Mouse (Mus musculus) midbrain, embryonic 11.5 days (tissue): ENCODE results near the gene Ctnna3. TPM values are rescaled to one million over a fixed set of nuclear protein-coding genes. Genes with fewer than 3 reads are reported as not detected.

ENCODE experiments used
- ATAC-seq: fragments of 200-750 bp; cut with Nextera tagmentation; 2 replicates; pipeline ENCODE4 v1.8.0; 2017; ENCODE audit warnings: moderate TSS enrichment, moderate library complexity; ENCODE audit not compliant: low FRiP score
- DNase-seq: peaks from one replicate; pipeline ENCODE4 v3.0.0; 2015; ENCODE audit warnings: low spot score; ENCODE audit errors: missing footprints
- H3K27ac ChIP-seq: fragments of 300-500 bp; sonication (generic); 2 replicates; pipeline ENCODE4 v1.5.1; 2014; ENCODE audit warnings: low read depth, low read length
- H3K27me3 ChIP-seq: fragments of 300-500 bp; sonication (generic); 2 replicates; pipeline ENCODE4 v1.6.1; 2014; ENCODE audit warnings: mild to moderate bottlenecking, low read length, moderate library complexity, mixed read lengths; ENCODE audit not compliant: control insufficient read depth, insufficient read depth
- H3K36me3 ChIP-seq: fragments of 300-500 bp; sonication (generic); 2 replicates; pipeline ENCODE4 v1.6.1; 2014; ENCODE audit warnings: mild to moderate bottlenecking, low read length, moderate library complexity, mixed read lengths; ENCODE audit not compliant: control insufficient read depth, insufficient read depth
- H3K4me1 ChIP-seq: fragments of 300-500 bp; sonication (generic); 2 replicates; pipeline ENCODE4 v1.6.1; 2014; ENCODE audit warnings: low read length; ENCODE audit not compliant: control insufficient read depth, insufficient read depth
- H3K4me2 ChIP-seq: fragments of 300-500 bp; sonication (generic); 2 replicates; pipeline ENCODE4 v1.6.1; 2014; ENCODE audit warnings: mild to moderate bottlenecking, moderate library complexity
- H3K4me3 ChIP-seq: fragments of 300-500 bp; sonication (generic); 2 replicates; pipeline ENCODE4 v1.5.1; 2014; ENCODE audit warnings: low read depth, low read length
- H3K9ac ChIP-seq: fragments of 300-500 bp; sonication (generic); 2 replicates; pipeline ENCODE4 v1.6.1; 2014; ENCODE audit warnings: low read length
- H3K9me3 ChIP-seq: fragments of 300-500 bp; sonication (generic); 2 replicates; pipeline ENCODE4 v1.6.1; 2016; ENCODE audit warnings: low read length; ENCODE audit not compliant: control insufficient read depth
- WGBS: fragments of 180-500 bp; shearing (Covaris S2); extraction: QIAGEN DNeasy Blood & Tissue Kit; methylation state at CpG from one replicate; pipeline ENCODE4 v1.1.7; 2014; 5-methylcytosine and 5-hydroxymethylcytosine counted together
- polyA plus RNA-seq: library from polyadenylated mRNA; unstranded; fragments of >200 nt; fragmentation: Nextera tagmentation; extraction: Ambion mirVana; gene quantifications from 2 replicates; pipeline ENCODE4 v1.2.1, GENCODE M21; 2014

The Ctnna3 gene
- polyA plus RNA-seq, 1 experiment from 2014 or later = not detected

- H3K4me3 ChIP-seq = no peak overlapping the region
- WGBS = 81% methylated on average over 6 of the region's 6 CpGs
- no peak overlapping the region for H3K27ac ChIP-seq
- no peak overlapping the region for H3K4me2 ChIP-seq
- H3K9ac ChIP-seq = no peak overlapping the region
- no peak for DNase-seq
- no peaks in the 10 kb centered on the region for H3K9me3 ChIP-seq
- ATAC-seq = no peak
- no peaks in the 10 kb centered on the region for H3K27me3 ChIP-seq
- H3K36me3 ChIP-seq = no peaks in the 10 kb centered on the region
- no peaks in the 10 kb centered on the region for H3K4me1 ChIP-seq
These were observed 352.1 kb downstream of the Ctnna3 start for GRCm38 (mm10) chr10:63781948-63782347.

GRCm38 (mm10) chr10:63784808-63785535 is 355.1 kb downstream of the Ctnna3 start:
- Histone ChIP-seq H3K4me2 (no peak overlapping the region), H3K27me3 (no peaks in the 10 kb centered on the region), H3K27ac (no peak overlapping the region), H3K9ac (no peak overlapping the region), H3K36me3 (no peaks in the 10 kb centered on the region), H3K4me3 (no peak overlapping the region), H3K9me3 (no peaks in the 10 kb centered on the region), H3K4me1 (no peaks in the 10 kb centered on the region)
- ATAC-seq (no peak), DNase-seq (no peak)
- WGBS = 85% methylated on average over 20 of the region's 20 CpGs

DNA sequence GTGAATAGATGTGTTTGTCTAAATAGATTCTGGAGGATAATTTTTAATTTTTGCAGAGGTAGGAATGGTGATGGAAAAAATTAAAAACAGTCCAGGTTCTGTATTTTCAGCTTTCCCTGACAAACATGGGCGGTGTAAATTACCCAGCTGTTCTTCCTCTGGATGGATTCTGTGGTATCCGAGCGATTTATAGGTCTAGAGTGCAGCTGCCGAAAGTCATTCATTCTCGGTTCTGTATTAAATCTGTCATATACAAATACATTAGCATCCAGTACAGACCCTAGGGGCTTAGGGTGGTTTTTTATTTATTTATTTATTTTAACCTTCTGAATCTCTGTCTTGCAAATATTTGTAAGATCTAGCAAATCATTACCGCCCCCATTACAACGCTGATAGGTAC is 356.5 kb downstream of the Ctnna3 start:
- no peak overlapping the region for H3K27ac ChIP-seq
- DNase-seq (no peak), ATAC-seq (no peak)
- no peaks in the 10 kb centered on the region for H3K9me3 ChIP-seq
- H3K9ac ChIP-seq = no peak overlapping the region
- H3K4me3 ChIP-seq = no peak overlapping the region
- no peaks in the 10 kb centered on the region for H3K27me3 ChIP-seq
- H3K36me3 ChIP-seq = no peaks in the 10 kb centered on the region
- WGBS = 93% methylated on average over 7 of the region's 7 CpGs
- H3K4me2 ChIP-seq = no peak overlapping the region
- H3K4me1 ChIP-seq = no peaks in the 10 kb centered on the region

GRCm38 (mm10) chr10:63803909-63804308 is 374.0 kb downstream of the Ctnna3 start:
- no peaks in the 10 kb centered on the region for H3K4me1 ChIP-seq
- no peak overlapping the region for H3K4me3 ChIP-seq
- H3K4me2 ChIP-seq = no peak overlapping the region
- H3K36me3 ChIP-seq = no peaks in the 10 kb centered on the region
- H3K27ac ChIP-seq = no peak overlapping the region
- no peaks in the 10 kb centered on the region for H3K9me3 ChIP-seq
- no peak for ATAC-seq
- H3K9ac ChIP-seq = no peak overlapping the region
- H3K27me3 ChIP-seq = no peaks in the 10 kb centered on the region
- no peak for DNase-seq
- 96% methylated on average over 6 of the region's 6 CpGs for WGBS

GRCm38 (mm10) chr10:63805551-63805950 is 375.7 kb downstream of the Ctnna3 start:
- 94% methylated on average over 6 of the region's 6 CpGs for WGBS

DNA sequence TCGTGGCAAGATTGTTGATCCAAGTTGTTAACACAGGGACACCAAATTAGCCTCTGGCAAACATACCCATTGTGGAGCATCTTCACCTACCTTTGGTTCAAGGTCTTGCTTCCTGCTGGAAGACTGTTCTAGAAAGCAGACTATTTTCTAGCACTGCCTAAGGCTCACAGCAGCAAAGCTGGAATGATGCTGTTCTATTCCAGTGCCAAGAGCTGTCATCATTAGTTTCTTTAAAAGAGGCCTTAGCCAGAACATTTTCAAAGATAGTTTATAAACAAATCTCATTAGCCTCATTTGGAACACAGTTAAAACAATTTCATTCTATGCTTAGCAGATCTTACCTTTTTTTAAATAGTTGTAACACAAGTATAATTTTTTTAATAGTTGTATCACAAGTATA is 376.4 kb downstream of the Ctnna3 start:
- Histone ChIP-seq H3K36me3 (no peaks in the 10 kb centered on the region), H3K9ac (no peak overlapping the region), H3K27me3 (no peaks in the 10 kb centered on the region), H3K4me3 (no peak overlapping the region), H3K4me1 (no peaks in the 10 kb centered on the region), H3K9me3 (no peaks in the 10 kb centered on the region), H3K27ac (no peak overlapping the region), H3K4me2 (no peak overlapping the region)
- ATAC-seq (no peak), DNase-seq (no peak)
- 91% methylated on average over 1 of the region's 1 CpGs for WGBS

More at GRCm38 (mm10) chr10:63805551-63805950, 375.7 kb downstream of the Ctnna3 start:
- Histone ChIP-seq H3K27ac (no peak overlapping the region), H3K4me2 (no peak overlapping the region), H3K27me3 (no peaks in the 10 kb centered on the region), H3K4me3 (no peak overlapping the region), H3K36me3 (no peaks in the 10 kb centered on the region), H3K4me1 (no peaks in the 10 kb centered on the region), H3K9ac (no peak overlapping the region), H3K9me3 (no peaks in the 10 kb centered on the region)
- DNase-seq (no peak), ATAC-seq (no peak)

- Histone ChIP-seq H3K4me3 (no peak overlapping the region), H3K9ac (no peak overlapping the region), H3K4me1 (no peaks in the 10 kb centered on the region), H3K4me2 (no peak overlapping the region), H3K27ac (no peak overlapping the region), H3K27me3 (no peaks in the 10 kb centered on the region), H3K9me3 (no peaks in the 10 kb centered on the region), H3K36me3 (no peaks in the 10 kb centered on the region)
- WGBS = 10% methylated on average over 9 of the region's 9 CpGs
- peak; percentile 82 for DNase-seq
- ATAC-seq = no peak; the same call in 1 of the 2 replicates
These were observed 380.2 kb downstream of the Ctnna3 start for GRCm38 (mm10) chr10:63810043-63810617.

GRCm38 (mm10) chr10:63839011-63839410 is 409.1 kb downstream of the Ctnna3 start:
- DNase-seq = no peak
- no peak for ATAC-seq
- 86% methylated on average over 4 of the region's 4 CpGs for WGBS

DNA sequence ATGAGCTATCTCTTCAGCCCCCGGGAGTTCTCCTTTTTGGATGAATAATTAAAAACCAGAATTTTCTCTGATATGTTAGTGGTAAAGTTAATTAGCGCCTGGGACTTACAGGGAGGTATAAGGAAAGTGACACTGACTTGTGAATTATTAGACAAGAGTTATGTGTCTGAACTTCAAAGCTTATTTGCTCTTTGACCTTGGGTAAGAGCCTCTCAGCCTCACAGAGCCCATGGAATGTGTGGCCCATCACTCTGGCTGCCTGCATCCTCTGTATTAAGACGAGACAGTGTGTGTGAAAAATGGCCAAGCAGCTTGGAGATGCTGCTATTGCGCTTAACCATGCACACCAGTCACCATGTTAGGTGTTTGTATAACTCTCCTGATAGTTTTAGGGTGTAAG is 422.0 kb downstream of the Ctnna3 start:
- H3K4me2 ChIP-seq = no peak overlapping the region
- no peak overlapping the region for H3K4me3 ChIP-seq
- ATAC-seq = no peak
- no peaks in the 10 kb centered on the region for H3K9me3 ChIP-seq
- H3K4me1 ChIP-seq = no peaks in the 10 kb centered on the region
- H3K36me3 ChIP-seq = no peaks in the 10 kb centered on the region
- WGBS = 79% methylated on average over 4 of the region's 4 CpGs
- no peak overlapping the region for H3K9ac ChIP-seq
- no peak overlapping the region for H3K27ac ChIP-seq
- no peak for DNase-seq
- H3K27me3 ChIP-seq = no peaks in the 10 kb centered on the region

More at GRCm38 (mm10) chr10:63839011-63839410, 409.1 kb downstream of the Ctnna3 start:
- no peak overlapping the region for H3K9ac ChIP-seq
- no peaks in the 10 kb centered on the region for H3K36me3 ChIP-seq
- H3K4me1 ChIP-seq = no peaks in the 10 kb centered on the region
- H3K4me3 ChIP-seq = no peak overlapping the region
- H3K9me3 ChIP-seq = no peaks in the 10 kb centered on the region
- H3K4me2 ChIP-seq = no peak overlapping the region
- no peak overlapping the region for H3K27ac ChIP-seq
- H3K27me3 ChIP-seq = no peaks in the 10 kb centered on the region
